Mouse (Mus musculus): ENCODE data around the gene Cdc37l1.

Gene Cdc37l1

DNA sequence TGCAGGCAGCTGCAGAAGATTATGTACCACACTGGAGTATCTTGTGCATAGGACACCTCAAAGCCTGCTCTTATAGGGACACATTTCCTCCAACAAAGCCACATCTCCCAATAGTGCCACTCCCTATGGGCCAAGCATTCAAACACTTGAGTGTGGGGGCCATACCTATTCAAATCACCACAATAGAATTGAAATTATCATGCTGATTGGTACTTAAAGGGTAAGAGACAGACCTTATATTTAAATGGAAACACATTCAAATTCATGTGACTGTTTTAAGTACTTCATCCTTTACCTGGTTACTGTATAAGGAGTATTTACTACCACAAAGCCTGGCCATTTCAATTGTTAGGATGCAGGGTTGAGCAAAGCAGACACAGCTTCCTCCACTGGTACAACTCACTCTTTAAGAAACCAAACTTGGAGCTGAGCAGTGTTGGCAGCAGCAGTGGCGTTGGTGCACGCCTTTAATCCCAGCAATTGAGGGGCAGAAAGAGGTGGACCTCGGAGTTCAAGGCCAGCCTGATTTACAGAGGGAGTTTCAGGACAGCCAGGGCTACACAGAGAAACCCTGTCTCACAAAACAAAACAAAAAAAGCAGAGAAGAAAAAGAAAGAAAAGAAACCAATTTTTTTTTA is 18.0 kb downstream of the Cdc37l1 start:
- no peak for DNase-seq (ENCODE audit: extremely low read depth, low read depth)

DNA sequence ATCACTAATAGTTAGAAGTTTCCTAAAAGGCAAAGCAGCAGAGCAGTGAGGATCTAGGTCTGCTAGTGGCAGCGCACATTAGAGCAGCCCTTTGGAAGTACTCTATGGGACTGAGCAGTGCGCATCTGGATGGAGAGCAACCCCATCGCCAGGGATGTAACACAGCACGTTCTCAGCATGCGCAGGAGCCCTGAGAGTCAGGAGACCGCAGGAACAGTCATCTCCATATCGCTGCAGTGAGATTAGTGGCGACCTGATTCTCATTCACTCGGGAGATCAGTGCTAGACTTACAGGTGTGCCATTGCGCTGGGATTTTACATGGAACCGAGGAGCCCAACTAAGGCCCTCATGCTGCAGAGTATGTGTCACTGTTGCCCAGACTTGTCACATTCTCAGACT is 18.9 kb downstream of the Cdc37l1 start:
- no peak for DNase-seq (ENCODE audit: extremely low read depth, low read depth)

DNA sequence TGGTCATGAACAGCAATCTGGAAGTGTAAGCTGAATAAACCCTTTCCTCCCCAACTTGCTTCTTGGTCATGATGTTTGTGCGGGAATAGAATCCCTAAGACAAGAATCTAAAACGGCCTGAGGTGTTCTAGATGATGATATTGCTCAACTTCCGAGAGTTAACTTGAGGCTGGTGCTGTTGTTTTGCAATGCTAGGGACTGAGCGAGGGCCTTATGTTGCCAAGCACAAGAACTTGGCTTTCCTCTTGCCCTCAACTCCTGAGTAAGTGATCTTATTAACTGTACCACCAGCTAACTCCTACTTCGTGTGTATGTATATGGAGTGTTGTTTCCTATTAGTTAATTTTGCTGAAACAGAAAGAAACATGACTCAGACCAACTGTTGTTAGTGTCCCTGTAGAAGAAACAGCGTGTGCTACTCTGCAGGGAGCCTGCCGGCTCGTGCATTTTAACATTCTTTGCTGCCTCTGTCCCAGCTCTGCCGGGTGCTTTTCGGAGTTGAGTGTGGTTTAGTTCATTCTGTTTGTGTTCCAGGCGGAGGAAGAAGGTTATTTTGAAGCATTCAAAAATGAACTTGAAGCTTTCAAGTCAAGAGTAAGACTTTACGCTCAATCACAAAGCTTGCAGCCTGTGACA is 21.3 kb downstream of the Cdc37l1 start:
- DNase-seq (ENCODE audit: extremely low read depth, low read depth), result no peak

DNA sequence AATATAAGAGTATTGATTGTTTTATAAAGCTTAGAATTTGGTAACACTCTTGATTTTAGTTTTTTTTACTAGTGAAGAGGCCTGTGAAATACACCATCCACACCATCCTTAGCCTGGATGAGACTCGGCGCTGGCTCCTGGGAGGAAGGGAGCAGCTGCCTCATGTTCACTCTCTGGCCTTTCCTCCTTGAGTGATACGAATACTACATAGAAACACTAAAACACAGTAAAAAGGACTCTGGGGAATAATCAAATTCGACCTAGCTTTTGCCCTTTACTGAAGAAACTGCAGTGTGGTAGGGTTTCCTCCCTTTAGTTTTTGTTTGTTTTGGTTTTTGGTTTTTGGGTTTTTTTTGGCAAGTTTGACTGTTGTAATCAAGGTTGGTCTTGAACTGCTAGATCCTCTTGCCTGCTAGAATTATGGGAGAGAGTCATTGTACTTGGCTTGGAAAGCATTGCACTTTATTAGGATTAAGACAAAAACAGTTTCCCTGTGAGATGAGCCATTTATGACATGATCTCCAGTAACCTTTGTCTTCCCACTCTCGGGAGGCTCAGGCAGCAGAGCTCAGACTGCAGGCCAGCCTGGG is 24.4 kb downstream of the Cdc37l1 start:
- no peak for DNase-seq (ENCODE audit: extremely low read depth, low read depth)

DNA sequence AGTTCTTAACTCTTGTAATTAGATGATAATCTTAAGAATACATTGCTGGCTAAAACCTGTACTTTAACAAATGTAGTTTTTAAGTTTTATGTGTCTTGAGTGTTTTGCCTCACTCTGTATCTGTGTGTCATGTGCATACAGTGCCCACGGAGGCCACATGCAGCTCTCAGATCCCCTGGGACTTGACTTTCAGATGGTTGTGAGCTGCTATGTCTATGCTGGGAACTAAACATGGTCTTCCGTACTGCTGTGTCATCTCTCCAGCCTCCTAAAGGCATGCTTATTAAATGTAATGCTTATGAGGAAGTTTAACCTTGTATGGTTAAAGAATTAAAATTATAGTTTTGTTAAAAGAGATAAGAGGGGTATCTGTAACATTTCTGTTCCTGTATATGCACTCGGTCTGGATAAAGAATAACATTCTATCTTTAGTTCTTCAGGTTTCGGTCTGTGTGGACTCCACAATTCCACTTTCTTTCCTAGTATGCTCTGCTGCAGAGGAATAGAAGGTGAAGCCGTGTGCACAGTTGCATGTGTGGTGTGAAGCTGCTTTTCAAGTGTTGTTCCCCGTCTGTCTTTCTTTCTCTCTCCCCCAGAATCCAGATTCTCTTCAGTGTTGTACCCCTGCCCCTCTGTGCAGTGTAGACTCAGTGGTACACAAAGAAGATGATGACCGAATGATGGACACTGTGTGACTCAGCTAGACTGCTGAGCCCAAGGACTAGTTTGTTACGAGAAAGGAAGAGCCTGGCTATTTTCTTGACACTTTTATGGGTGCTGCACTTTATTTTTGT is 25.5 kb downstream of the Cdc37l1 start:
- peak; percentile 43 for DNase-seq (ENCODE audit: extremely low read depth, low read depth)

DNA sequence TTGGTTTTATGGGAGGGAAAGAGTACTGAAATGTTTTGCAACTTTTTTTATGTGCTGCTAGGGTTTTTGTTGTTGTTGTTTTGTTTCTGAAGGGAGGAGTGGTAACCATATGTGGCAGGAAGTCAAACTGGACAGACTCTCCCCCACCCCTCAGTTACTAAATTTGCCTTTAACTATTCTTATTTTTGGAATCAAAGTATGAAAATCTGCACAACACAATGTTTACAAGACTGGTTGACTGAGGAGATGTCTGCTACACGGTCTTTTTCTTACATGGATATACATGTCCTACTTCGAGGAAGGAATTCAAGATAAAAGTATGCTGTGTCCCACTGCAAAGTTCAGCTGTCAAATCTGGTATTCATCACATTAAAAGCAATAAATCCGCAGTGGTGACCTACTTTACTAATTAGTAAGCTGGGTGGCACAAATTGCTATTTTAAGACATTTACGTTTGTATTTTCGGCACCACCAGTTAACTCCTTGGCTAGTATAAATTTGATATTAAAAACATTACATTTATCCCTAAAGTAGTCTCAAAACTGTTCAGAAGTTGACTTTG is 26.1 kb downstream of the Cdc37l1 start:
- no peak for DNase-seq (ENCODE audit: extremely low read depth, low read depth)

DNA sequence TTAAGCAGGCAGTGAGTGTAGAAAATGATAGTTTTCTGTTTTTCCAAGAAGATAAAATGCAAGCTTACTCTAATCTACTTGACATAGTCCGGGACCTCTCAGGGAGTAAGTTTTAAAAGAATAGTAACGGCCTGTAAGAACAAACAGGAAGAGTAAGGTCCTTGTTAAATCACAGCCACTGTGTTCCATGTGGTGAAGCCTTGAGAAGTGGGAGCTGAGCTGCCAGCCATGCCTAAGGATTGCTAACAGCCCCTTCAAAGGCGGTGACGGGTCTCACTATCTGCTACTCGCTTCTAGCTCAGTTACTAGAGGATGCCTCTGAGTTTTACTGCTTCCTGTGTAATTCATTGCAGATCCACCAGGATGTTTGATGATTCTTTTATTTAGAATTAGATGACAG is 26.6 kb downstream of the Cdc37l1 start:
- DNase-seq (ENCODE audit: extremely low read depth, low read depth), result no peak

DNA sequence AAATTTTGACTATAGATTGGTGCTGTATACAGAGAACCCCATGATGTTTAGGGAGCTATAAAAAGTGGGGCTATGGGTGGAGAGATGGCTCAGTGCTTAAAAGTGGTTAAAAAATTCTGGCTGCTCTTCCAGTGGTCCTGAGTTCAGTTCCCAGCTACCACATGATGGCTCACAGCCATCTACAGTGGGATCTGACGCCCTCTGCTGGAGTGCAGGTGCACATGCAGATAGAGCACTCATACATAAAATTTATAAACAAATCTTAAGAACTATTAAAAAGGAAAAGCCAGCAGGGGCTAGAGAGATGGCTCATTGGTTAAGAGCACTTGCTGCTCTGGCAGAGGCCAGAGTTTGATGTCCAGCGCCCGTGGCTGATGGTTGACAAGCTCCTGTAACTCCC is 29.5 kb downstream of the Cdc37l1 start:
- DNase-seq (ENCODE audit: extremely low read depth, low read depth), result no peak

DNA sequence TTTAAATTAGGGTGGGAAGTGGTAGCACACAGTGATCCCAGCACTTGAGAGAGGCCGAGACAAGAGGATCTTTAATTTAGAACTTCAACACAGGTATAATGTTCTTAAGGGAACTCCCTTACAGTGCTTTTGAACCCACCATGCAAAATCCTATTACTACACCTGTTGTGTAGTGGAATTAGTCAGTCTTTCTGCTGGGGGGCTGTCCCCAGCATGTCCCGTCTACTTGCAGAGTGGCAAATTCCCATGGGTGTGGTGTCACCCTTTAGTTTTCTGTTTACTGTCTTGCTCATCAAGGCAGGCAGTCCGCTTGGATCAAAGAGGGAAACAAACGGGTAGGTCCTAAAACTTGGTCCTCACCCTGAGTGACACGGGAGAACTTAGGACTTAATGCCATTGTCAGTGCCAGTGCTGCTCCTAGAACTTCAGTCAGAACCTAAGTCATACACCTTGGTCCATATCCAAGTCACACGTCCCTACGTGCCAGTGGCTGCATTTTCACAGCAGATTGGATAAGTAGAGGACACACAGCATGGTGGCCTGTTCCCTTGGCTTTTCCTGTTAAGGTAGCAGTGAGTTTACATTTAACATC is 31.7 kb downstream of the Cdc37l1 start:
- DNase-seq (ENCODE audit: extremely low read depth, low read depth), result no peak

DNA sequence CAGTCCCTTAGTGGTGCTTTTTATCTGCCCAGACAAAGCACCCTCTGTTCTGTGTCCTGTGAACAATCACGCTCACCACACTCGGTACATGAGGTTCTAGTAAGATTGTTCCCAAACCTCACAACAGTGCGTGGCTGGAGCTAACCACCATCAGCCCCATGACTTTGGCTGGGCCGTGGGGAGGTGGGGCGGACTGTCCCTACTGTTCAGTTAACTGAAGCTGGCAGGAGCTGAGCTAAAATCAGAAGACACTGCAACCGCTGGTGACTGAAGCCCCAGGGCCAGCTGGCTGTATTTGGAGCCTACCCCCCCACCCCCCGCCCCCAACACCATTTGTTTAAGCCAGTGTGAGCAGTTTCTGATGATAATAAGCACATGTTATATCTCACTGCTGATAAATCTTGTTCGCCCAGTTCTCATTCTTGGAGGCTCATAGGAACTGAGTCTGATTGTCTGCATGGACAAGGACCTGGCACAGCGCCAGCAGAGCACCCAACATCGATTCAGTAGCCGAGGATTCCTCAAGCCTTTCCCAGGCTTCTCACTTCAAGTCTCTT is 34.3 kb downstream of the Cdc37l1 start:
- DNase-seq (ENCODE audit: extremely low read depth, low read depth), result no peak

DNA sequence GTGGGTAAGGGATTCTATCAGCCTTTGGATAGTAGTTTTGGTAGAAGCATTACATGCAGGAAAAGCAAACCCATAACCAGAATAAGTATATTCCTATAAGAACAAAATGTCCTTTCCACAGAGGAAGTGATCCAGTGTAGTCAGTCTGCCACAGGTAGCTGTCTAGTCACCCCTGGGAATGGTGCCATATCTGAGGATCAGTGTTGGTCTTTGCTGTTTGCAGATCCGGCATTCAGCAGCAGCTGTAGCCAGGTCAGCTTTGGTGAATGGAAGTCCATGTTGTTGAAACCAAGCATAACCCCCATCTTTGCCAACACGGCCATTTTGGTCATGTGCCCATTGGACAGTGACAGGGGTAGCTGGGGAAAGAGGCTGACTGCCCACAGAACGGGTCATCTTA is 41.6 kb downstream of the Cdc37l1 start:
- DNase-seq (ENCODE audit: extremely low read depth, low read depth), result no peak

DNA sequence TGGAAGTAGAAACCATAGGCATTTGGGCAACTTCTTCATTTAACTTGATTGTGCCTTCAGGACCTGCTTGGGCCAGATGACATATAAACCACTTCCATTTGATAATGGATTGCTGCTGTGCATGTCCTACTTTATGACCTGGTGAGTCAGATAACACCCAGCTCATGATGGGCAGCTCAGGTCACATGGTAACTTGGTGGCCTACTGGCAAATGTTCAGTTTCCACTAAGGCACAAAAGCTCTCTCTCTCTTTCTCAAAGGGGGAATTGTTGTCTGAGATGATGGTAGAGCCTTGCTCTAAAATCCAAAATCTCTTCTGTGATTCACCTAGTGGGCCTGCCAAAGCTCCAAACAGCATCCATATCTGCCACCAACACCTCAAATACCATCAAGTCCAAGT is 42.5 kb downstream of the Cdc37l1 start:
- no peak for DNase-seq (ENCODE audit: extremely low read depth, low read depth)

DNA sequence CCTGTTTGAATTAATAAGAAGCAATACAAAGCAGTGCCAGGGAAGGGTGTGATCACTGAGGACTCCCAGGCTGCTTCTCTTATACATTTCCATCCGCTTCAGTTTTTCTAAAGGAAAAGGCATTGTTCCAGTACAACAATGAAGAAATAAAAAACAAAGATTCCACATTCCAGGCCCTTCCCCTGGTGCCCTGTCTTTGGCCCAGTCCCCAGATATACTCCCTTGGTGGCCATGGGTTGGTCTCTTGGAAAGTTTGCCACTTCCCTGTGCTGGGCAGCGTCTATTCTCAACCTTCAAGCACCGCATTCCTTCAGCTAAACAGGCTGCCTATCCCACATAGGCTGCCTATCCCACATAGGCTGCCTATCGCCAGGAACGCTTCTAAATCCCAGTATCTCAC is 46.9 kb downstream of the Cdc37l1 start:
- no peak for DNase-seq (ENCODE audit: extremely low read depth, low read depth)

DNA sequence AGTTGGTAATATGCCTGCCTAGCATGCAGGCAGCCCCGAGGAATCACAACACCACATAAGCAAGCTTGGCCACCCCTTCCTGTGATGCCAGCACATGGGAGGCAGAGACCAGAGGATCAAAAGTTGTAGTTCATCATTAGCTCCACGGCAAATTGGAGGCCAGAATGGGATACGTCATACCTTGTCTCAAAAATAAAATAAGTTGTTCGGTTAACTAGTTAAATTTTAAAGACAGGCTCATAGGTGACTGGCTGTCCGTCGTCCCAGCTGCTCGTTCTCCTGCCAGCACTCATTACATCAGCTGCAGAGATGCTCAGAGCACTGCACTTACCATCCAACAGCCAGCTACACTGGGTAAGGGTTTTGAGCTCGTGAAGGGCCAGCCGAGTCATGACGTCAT is 47.4 kb downstream of the Cdc37l1 start:
- DNase-seq (ENCODE audit: extremely low read depth, low read depth), result no peak

DNA sequence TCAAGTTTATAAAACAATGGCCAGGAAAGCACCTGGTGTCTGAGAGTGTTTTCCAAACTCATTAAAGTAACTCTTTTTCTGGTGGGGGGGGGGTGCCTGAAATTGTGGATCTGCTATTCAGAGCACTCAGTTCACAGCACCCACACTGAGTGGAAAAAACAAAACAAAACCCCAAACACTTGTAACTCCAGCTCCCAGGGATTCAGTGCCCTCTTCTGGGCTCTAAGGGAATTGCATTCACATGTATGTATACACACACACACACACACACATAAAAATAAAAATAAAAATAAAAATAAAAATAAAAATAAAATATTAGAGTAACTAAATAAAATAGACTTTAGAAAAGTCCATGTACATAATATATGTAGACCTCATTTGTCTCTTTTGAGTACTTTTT is 49.2 kb downstream of the Cdc37l1 start:
- DNase-seq (ENCODE audit: extremely low read depth, low read depth), result no peak

DNA sequence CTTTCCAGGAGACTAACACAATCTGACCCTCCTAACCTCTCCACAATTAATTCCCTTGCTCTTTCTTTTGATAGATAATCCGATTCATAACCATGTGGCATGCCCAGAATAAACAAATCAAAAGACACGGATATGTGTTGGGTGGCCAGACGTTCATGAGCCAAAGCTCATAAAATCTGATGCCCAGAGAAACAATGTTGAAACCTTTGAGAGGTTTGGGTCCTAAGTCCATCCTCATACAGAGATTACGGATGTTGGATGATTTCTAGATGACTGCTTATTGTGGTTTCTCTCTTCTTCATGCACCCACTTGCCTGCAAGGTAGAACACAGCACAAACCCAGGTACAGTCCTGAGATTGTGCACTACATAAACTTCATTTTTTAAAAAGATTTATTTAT is 50.1 kb downstream of the Cdc37l1 start:
- no peak for DNase-seq (ENCODE audit: extremely low read depth, low read depth)

DNA sequence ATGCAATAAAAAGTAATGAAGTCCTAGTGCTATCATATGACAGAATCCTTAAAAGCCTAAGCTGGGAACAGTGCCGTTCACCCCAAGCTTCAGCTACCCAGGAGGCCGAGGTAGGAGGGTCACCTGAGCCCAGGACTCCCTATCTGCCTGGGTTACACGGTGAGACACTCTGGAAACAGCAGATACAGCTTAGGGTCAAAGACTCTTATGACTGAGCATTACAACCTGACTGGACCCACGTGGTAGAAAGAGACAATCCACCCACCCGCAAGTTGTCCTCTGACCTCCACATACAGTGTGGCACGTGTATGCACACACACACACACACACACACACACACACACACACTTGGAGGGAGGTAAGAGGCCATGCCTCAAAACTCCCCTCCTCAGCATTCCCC is 52.0 kb downstream of the Cdc37l1 start:
- no peak for DNase-seq (ENCODE audit: extremely low read depth, low read depth)

DNA sequence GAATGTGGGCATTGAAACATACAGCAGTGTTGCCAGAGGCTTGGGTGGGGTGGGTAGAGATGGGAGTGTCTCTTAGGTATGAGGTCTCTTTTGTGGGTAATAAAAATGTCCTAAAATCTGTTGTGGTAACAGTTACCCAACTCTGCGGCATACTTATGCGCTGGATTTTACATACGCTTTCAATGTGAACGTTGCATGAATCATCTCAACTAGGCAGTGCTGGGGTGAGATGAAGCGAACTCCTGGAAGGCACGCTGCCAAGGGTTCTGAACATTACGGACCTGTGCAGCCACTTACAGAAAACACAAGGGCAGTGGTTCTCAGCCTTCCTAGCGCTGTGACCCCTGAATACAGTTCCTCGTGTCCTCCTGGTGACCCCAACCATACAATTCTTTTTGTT is 52.5 kb downstream of the Cdc37l1 start:
- DNase-seq (ENCODE audit: extremely low read depth, low read depth), result no peak

DNA sequence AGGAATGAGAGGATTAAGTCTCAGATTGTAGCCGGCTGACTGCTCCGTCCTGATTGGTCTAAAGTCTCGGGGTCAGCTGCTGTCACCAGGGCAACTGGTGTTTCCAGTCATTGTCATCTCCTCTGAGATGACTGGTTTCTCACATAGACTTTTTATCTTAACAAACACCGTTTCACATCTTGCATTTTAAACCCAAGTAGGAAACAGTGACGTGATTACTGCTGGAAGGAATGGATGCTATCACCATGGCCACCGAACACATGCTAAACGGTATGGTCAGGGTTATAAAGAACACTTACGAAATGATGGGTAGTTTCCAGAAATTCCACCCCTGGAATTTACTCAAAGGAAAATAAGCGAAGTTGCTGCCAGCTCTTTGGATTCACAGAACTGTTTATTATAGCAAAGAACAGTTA is 54.2 kb downstream of the Cdc37l1 start:
- DNase-seq (ENCODE audit: extremely low read depth, low read depth), result no peak

DNA sequence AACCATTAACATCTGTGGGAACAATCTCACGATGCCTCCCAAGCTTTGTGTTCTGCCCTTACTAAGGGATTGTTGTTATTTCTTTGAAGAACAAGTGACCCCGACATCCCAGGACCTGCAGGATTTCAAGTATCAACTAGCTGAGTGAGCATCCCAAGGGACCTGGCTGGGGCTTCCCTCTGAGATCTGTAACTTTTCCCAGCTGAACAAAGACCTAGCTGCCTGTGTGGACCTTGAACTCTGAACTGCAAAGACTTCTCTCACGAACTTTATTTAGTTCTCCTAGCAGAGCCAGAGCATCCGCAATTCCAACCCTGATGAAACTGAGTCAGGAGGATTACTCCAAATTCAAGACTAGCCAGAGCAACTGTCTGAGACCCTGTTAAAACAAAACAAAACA is 55.2 kb downstream of the Cdc37l1 start:
- DNase-seq (ENCODE audit: extremely low read depth, low read depth), result no peak

DNA sequence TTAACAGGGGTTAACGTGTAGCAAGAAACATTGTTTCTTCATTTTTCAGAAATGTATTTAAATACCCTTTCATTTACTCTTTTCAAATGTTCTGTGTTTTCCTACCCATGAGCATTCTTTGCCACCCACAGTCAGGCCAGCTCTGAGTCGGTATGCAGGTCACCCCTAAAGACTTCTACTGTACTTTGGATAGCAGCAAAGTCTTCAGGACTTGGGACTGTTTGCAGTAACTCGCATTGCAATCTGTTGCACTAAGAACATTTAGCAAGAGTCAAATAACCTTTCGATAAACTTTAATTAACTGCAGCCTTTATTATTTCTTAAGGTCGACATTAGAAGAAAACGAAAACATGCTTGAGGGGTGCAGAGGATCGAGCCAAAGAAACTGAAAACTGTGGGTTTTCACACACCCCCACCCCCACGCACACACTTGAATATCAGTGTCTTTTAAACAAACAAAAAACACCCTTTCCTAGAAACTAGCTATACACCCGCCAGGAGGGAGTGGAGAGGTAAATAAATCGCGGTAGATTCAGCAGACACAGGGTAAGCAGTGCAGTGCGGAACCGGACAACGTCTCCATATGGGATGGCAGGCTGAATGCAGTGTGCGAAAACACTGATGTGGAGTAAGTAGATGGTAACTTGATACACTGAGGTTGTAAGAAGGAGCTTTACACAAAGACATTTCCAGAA is 56.0 kb downstream of the Cdc37l1 start:
- DNase-seq (ENCODE audit: extremely low read depth, low read depth), result no peak

Measured in MEL-GATA-1-ER (cell line).